Mouse (Mus musculus): ENCODE measurements at regions not wholly inside any gene's neighbourhood (a gene's known extent, or its start where the extent isn't known, plus 50 kb on each side); places are given as distances from the start of the nearest gene placed in this dataset.

GRCm38 (mm10) chr16:62414485-62414884 is 372.1 kb downstream of the Nsun3 start:
- no peak for TF ChIP-seq CTCF (IDR thresholded peaks at IDR 0.05; ENCODE audit: low read depth)
- TF ChIP-seq EP300 (IDR thresholded peaks at IDR 0.05; ENCODE audit: low read depth) = no peak
